Mouse (Mus musculus) layer of hippocampus, postnatal 14 days (tissue): Measurements from ENCODE around the gene Gab1. TPM values are rescaled to one million over a fixed set of nuclear protein-coding genes. Genes with fewer than 3 reads are reported as not detected.

Experiments
- DNase-seq, 2 experiments: peaks; one replicate each; pipeline ENCODE4 v3.0.0; 2021 to 2022; ENCODE audit warnings: low spot score in 2 of 2, mixed read lengths in 1 of 2
- total RNA-seq, 2 experiments: library from RNA; stranded (reverse); gene quantifications; 2 replicates each; pipeline ENCODE4 v1.2.3; 2021

The Gab1 gene
- total RNA-seq, 2 experiments from 2014 or later = 19.2 to 21.1 TPM

- DNase-seq = no peak
These were observed 32.4 kb downstream of the Gab1 start for GRCm38 (mm10) chr8:80847912-80848311.

- DNase-seq = no peak
These were observed 35.0 kb downstream of the Gab1 start for GRCm38 (mm10) chr8:80845284-80845683.

- DNase-seq = no peak
These were observed 36.4 kb downstream of the Gab1 start for GRCm38 (mm10) chr8:80843744-80844434.

- DNase-seq = no peak
These were observed 37.8 kb downstream of the Gab1 start for GRCm38 (mm10) chr8:80842514-80842913.

GRCm38 (mm10) chr8:80840090-80840489 is 40.2 kb downstream of the Gab1 start:
- no peak for DNase-seq

- no peak for DNase-seq
These were observed 42.1 kb downstream of the Gab1 start for GRCm38 (mm10) chr8:80838199-80838598.

GRCm38 (mm10) chr8:80835401-80835800 is 44.9 kb downstream of the Gab1 start:
- no peak for DNase-seq

- no peak for DNase-seq
These were observed 45.9 kb downstream of the Gab1 start for GRCm38 (mm10) chr8:80834443-80834842.

- DNase-seq = no peak
These were observed 47.8 kb downstream of the Gab1 start for GRCm38 (mm10) chr8:80832534-80832933.

- no peak for DNase-seq
These were observed 48.3 kb downstream of the Gab1 start for GRCm38 (mm10) chr8:80831876-80832524.

GRCm38 (mm10) chr8:80830724-80831566 is 49.4 kb downstream of the Gab1 start:
- no peak for DNase-seq

- DNase-seq = no peak
These were observed 50.2 kb downstream of the Gab1 start for GRCm38 (mm10) chr8:80830141-80830540.

- DNase-seq = no peak
These were observed 53.3 kb downstream of the Gab1 start for GRCm38 (mm10) chr8:80826996-80827395.

GRCm38 (mm10) chr8:80825136-80825535 is 55.2 kb downstream of the Gab1 start:
- no peak for DNase-seq

GRCm38 (mm10) chr8:80824426-80824825 is 55.9 kb downstream of the Gab1 start:
- DNase-seq = no peak

GRCm38 (mm10) chr8:80823250-80823649 is 57.1 kb downstream of the Gab1 start:
- no peak for DNase-seq

- DNase-seq = no peak
These were observed 58.7 kb downstream of the Gab1 start for GRCm38 (mm10) chr8:80821367-80822225.

GRCm38 (mm10) chr8:80818978-80819377 is 61.3 kb downstream of the Gab1 start:
- DNase-seq = no peak

- DNase-seq = no peak
These were observed 63.3 kb downstream of the Gab1 start for GRCm38 (mm10) chr8:80817065-80817464.

- DNase-seq = no peak
These were observed 65.1 kb downstream of the Gab1 start for GRCm38 (mm10) chr8:80815179-80815578.
